Mouse (Mus musculus) testis, adult 2 months (tissue): Measurements from ENCODE around the gene Gm9508.

Experiments
- CTCF ChIP-seq: fragments of 200-500 bp; IDR thresholded peaks from 2 replicates; pipeline ENCODE4 v1.5.1; 2012; ENCODE audit warnings: low read depth, mild to moderate bottlenecking, inconsistent platforms, low read length, moderate library complexity; ENCODE audit not compliant: control insufficient read depth, insufficient read depth, insufficient replicate concordance
- POLR2A ChIP-seq: fragments of 200-500 bp; IDR thresholded peaks from 2 replicates; pipeline ENCODE4 v1.6.1; 2012; ENCODE audit warnings: low read depth, mild to moderate bottlenecking, inconsistent platforms, low read length, moderate library complexity; ENCODE audit not compliant: control insufficient read depth

DNA sequence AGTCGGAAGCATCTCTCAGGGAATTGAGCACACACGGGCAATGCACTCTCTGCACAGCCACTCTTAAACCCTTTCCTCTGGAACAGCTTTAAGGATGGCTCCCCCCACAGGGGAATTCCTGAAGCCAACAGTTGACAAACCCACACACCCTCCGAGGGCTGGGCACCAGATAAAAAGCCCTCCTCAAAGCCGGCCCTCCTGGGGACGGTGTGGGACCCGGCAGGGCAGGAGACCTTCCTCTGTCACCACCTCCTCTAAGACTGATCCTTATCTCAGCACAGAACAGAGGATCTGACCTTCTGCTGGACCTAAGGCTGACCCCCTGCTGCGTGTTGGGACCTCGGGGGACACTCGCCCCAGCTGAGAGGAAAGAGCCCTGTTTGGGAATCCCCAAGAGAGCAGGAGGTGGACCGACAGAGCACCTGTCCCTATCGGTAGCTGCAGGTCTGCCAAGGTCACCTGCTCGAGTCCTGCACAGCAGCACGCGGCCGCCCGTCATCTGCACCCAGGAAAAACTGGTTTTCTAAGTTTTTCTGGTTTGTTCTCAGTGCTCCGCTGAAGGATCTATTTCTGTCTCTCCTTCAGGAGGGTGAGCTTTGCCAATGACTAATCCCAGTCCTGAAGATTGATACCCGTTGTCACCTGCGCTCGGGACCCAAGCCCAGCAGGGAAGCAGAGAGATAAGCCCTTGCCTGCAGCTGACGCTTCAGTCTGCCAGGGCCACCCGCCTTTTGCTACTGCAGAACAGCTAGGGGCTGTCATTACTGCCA lies 11.0 kb downstream of the Gm9508 start, which contains the start of gene Tspear:
- TF ChIP-seq CTCF (no peak), POLR2A (no peak)
